Mouse (Mus musculus): ENCODE data around the gene Hspa1a. TPM values are rescaled to one million over a fixed set of nuclear protein-coding genes. Genes with fewer than 3 reads are reported as not detected.
"Not testable (repeated sequence)": the region's sequence is repeated elsewhere in the genome, so short reads cannot be mapped to it uniquely, and the experiment has no call there.

Gene Hspa1a
- total RNA-seq, 4 experiments from 2014 or later = 11.9 to 35.8 (median 14.4) TPM

DNA sequence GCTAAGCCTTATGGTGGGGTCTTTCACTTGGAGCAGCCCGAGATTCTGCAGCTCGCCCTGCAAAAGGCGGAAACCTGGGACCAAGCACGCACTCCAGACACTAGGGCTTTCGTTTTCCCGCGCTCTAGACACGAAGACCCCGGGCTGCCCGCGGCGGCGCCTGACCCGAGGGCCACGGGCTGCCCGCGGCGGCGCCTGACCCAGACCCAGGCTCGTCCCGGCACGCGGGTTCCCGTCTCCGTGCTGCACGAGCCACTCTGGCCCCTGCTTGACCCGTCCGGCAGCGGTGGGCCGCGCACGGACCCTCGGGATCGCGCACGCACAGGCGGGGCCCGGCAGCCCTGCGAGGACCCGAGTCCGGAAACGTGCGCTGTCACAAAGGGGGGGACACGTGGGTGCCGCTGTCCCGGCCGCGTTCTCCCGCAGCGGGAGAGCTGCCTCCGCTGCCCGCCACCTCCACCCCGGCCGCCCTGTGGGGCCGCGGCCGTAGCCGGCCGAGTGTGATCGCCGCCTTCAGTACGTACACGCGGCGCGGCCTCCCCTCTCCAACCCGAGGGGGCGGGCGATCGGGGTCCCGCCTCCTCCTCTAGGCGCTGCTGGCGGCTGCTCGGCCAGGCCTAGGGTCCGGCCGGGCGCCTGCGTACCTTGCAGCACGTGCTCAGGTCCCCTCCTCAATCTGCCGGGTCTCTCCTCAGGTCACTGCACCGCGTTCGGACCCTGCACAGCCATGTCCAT, 28.9 kb upstream of the Hspa1a start, which contains the start of gene Vars:
Vars (plus strand) TSS at position 271 of the 735 bp plus-strand sequence.
- peak; percentile 83 for DNase-seq

GRCm38 (mm10) chr17:34999871-35000716, 28.1 kb upstream of the Hspa1a start:
- DNase-seq = not testable (repeated sequence)

DNA sequence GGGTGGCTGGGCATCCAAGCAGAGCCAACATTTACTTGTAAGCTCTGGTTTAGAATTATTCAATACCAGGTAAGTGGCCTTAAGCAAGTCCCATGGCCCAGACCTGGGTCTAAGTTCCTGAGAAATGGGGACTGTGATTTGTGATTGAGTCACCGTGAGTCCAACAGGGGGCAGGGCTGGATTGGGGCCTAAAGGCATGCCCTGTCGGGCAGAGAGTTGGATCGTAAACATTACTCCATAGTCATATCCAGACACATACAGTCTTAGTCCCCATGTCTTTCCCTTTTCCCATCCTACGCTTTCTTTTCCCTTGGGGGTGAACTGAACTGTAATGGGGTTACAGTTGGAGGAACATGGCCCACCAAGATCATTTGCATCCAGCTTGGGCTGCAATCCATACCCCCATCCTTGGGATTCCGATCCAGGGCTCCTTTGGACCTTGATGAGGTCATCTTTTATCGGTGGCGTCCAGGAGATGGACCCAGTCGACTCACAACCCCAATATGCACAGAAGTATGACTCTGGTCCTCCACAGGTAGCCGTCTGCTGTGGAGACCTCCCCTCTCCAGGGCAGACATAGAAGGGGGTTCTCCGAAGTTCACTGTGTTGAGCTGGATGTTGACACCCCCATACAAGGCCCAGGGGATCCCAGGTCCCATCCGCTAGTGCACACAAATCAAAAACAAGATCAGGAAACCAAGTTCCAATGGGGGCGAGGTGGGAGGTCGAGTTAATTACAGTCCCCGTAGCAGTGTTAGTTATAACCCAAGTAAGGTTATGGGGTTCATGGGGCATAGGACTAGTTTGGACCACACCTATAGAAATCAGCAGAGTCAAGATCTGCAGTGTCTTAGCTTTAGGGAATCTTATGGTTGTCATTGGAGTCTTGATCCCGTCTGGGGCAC, 26.8 kb upstream of the Hspa1a start:
- DNase-seq = no peak

DNA sequence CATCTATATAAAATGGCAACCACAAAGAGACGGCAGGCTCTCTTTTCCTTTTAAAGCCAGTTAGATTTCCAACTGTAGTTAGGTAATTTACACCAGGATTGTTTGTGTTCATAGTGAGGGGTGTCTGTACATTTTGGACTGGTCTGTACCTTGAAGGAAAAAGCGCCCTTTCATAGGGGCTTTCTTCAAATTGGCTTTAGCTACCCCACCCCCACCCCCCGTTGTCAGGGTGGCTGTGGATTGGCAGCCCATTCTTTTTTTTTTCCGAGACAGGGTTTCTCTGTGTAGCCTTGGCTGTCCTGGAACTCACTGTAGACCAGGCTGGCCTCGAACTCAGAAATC, 25.2 kb upstream of the Hspa1a start:
- DNase-seq = no peak

- DNase-seq = no peak
Measured at GRCm38 (mm10) chr17:34996411-34997141, 24.6 kb upstream of the Hspa1a start.

DNA sequence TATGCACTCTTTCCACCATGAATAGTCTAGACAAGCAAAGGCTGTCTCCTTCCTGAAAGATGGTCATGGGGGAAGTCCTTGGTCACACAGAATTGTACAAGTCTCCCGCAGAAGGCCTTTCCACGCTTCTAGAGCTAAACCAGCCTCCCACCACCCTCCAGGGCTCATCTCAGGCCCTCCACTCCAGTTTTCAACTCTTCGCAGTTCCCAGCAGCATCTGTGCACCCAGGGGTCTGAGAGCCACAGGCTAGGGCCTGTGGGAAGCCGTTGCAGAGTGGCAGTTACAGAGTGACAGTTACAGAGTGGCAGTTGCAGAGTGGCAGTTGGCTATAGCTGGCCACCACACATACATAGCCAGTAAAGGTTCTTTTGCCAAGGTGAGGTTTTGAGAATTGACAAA, 24.0 kb upstream of the Hspa1a start:
- not testable (repeated sequence) for DNase-seq

GRCm38 (mm10) chr17:34995192-34995591, 23.2 kb upstream of the Hspa1a start:
- DNase-seq = not testable (repeated sequence)

- no peak for DNase-seq
Measured at GRCm38 (mm10) chr17:34994751-34995150, 22.8 kb upstream of the Hspa1a start.

- DNase-seq = no peak
Measured at GRCm38 (mm10) chr17:34984218-34984617, 12.3 kb upstream of the Hspa1a start.

DNA sequence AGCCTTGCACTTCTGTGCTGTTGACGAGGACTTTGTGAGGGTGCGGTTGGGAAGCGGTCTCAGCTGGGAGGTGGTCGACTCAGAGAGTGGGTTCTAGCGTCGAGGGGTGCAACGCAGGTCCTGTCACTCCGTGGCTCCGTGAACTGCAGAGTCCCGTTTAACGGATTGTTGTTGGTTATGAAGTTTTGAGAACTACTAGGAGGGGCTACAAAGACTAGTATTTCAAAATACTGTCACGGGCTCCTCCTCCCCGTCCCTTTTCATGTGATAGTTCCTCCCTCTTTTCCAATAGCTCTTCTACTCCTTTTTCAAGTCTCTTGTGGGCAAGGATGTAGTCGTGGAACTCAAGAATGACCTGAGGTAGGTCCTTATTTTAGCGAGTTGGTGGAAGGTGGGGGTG, 10.4 kb upstream of the Hspa1a start:
- no peak for DNase-seq

DNA sequence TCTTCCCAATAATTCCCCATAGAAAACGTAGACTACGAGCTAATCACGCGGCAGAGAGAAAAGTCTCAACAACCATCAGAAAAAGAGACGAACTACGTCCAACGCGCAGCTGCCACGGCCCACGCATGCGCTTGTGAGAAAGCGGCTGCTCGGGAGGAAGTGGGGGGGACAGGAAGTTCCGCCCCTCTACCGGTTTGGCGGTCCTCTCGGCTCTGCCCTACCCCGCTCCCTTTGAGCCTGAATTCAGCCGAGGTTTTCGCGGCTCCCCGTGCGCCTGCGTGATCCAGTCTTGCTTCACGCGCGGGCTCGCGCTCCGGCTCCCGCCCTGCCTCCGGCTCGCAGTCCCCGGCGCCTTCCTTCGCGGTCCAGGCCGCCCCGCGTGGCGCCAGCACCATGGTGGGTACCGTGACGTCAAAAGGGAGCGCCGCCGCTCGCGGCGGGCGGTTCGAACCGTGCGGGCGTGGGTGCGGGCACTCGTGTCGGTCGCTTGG, 9.8 kb upstream of the Hspa1a start, which contains the start of gene Lsm2:
Lsm2 (plus strand) TSS at position 173 of the 491 bp plus-strand sequence.
- DNase-seq = peak; percentile 91

DNA sequence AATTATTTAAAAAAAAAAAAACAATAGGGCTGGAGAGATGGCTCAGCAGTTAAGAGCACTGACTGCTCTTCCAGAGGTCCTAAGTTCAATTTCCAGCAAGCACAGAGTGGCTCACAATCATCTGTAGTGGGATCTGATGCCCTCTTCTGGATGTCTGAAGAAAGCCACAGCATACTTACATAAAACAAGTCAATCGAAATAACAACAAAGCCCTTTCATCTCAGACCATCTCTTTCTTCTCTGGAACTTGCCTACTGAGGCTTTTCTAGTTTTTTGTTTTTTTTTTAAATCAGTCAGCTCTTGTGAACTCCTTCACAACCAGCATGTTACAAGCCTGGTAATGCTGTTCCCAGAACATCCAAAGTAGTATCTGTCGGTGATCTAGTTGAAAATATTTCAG, 8.7 kb upstream of the Hspa1a start:
- DNase-seq = no peak

DNA sequence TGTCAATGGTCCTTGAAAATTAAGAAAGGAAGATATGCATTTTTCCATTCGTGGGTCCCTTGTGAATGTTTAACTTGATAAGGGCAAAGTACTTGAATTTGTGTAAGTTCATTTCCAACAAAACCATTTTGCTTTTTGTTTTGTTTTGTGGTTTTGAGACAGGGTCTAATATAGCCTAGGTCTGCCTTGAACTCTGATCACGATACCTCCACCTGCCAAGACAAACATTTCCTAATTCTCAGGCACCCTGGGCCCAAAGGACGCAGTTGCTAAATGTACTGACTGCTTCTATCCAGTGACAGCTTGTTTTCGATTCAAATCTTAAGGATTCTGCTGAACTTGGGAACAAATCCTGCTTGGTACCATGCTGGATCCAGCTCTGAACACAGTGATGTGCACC, 7.7 kb upstream of the Hspa1a start:
- DNase-seq = no peak

DNA sequence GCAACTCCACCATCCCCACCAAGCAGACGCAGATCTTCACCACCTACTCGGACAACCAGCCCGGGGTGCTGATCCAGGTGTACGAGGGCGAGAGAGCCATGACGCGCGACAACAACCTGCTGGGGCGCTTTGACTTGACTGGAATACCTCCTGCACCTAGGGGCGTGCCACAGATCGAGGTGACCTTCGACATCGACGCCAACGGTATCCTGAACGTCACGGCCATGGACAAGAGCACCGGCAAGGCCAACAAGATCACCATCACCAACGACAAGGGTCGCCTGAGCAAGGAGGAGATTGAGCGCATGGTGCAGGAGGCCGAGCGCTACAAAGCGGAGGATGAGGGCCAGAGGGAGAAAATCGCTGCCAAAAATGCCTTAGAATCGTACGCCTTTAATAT, 6.3 kb upstream of the Hspa1a start:
- no peak for DNase-seq

DNA sequence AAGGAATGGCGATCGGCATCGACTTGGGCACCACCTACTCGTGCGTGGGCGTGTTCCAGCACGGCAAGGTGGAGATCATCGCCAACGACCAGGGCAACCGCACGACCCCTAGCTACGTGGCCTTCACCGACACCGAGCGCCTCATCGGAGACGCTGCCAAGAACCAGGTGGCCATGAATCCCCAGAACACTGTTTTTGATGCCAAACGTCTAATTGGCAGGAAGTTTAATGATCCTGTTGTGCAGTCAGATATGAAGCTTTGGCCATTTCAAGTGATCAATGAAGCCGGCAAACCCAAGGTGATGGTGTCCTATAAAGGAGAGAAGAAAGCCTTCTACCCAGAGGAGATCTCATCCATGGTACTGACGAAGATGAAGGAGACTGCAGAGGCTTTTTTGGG, 5.0 kb upstream of the Hspa1a start:
- DNase-seq = no peak

- no peak for DNase-seq
Measured at GRCm38 (mm10) chr17:34975581-34976492, 3.9 kb upstream of the Hspa1a start.

DNA sequence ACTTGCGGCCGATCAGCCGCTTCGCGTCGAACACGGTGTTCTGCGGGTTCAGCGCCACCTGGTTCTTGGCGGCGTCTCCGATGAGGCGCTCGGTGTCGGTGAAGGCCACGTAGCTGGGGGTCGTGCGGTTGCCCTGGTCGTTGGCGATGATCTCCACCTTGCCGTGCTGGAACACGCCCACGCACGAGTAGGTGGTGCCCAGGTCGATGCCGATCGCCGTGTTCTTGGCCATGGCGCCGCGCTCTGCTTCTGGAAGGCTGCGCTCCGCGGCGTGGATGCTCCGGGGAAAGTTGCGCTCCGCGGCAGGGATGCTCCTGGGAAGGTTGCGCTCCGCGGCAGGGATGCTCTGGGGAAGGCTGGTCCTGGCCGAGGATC, 275 bp downstream of the Hspa1a start:
- DNase-seq = not testable (repeated sequence)

GRCm38 (mm10) chr17:34970850-34971249, 1.1 kb downstream of the Hspa1a start:
- not testable (repeated sequence) for DNase-seq

DNA sequence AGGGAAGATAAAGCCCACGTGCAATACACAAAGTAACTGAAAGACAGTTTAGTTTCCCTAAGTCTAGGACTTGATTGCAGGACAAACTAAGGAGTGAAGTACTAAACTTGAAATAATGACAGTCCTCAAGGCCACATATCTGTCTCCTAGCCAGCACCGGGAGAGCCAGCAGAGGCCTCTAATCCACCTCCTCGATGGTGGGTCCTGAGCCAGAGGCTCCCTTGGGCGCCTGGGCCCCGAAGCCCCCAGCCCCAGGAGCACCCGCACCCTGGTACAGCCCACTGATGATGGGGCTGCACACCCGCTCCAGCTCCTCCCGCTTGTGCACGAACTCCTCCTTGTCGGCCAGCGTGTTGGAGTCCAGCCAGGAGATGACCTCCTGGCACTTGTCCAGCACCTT, 2.1 kb downstream of the Hspa1a start, which contains the start of gene Gm20481:
Gm20481 (plus strand) TSS at position 91 of the 400 bp plus-strand sequence.
- not testable (repeated sequence) for DNase-seq

- DNase-seq = no peak
Measured at GRCm38 (mm10) chr17:34965627-34966026, 6.3 kb downstream of the Hspa1a start.

Data from adrenal gland, adult 8-10 months (tissue).